Mouse (Mus musculus): ENCODE data around the gene Stac2. TPM values are rescaled to one million over a fixed set of nuclear protein-coding genes. Genes with fewer than 3 reads are reported as not detected.
A peak's percentile ranks its signal among the peaks of the same experiment; 100 is the strongest.

Stac2 gene
- 0.59 and 0.78 TPM in 2 replicates for polyA plus RNA-seq (2014; fragmentation: Nextera tagmentation; extraction: Ambion mirVana)

- H3K4me1 ChIP-seq (ENCODE audit: control insufficient read depth in 2 of 2, insufficient read depth in 2 of 2, low read length in 2 of 2) = peaks cover 14 to 31% of the 10 kb centered on the region in 2 experiments
- peak within 1 kb of the TSS; percentile 84 for H3K4me2 ChIP-seq (ENCODE audit: low read length)
- H3K27ac ChIP-seq (replicated peaks in 1 of 2; ENCODE audit: control insufficient read depth in 1 of 2, insufficient read depth in 1 of 2, low read depth in 2 of 2, low read length in 2 of 2) = no peak within 1 kb of the TSS
- H3K9ac ChIP-seq (ENCODE audit: low read length) = peak within 1 kb of the TSS; percentile 64
- ATAC-seq (ENCODE audit: insufficient number of reproducible peaks, insufficient read depth, low FRiP score, low read depth) = peak; percentile 62
- H3K27me3 ChIP-seq (ENCODE audit: control insufficient read depth, insufficient read depth, low read length) = peaks cover 46% of the 10 kb centered on the region
- H3K4me3 ChIP-seq (ENCODE audit: control insufficient read depth in 1 of 2, insufficient read depth in 1 of 2, low read depth in 1 of 2, low read length in 2 of 2) = peak within 1 kb of the TSS; percentile 51
- H3K9me3 ChIP-seq (ENCODE audit: control insufficient read depth, low read length) = no peaks in the 10 kb centered on the region
- 2% methylated on average over 39 of the region's 48 CpGs for WGBS
- no peaks in the 10 kb centered on the region for H3K36me3 ChIP-seq (ENCODE audit: control insufficient read depth, insufficient read depth, low read length)
Measured at GRCm38 (mm10) chr11:98052989-98053834, at the start of gene Stac2. Gene Stac2, minus strand, starts transcription at chr11:98053462.

GRCm38 (mm10) chr11:98101332-98101731, 48.1 kb upstream of the Stac2 start:
- no peaks in the 10 kb centered on the region for H3K9me3 ChIP-seq (ENCODE audit: control insufficient read depth, low read length)
- no peaks in the 10 kb centered on the region for H3K27me3 ChIP-seq (ENCODE audit: control insufficient read depth, insufficient read depth, low read length)
- H3K36me3 ChIP-seq (ENCODE audit: control insufficient read depth, insufficient read depth, low read length) = peaks cover 90% of the 10 kb centered on the region
- H3K27ac ChIP-seq (replicated peaks in 1 of 2; ENCODE audit: control insufficient read depth in 1 of 2, insufficient read depth in 1 of 2, low read depth in 2 of 2, low read length in 2 of 2) = no peak overlapping the region
- no peak overlapping the region for H3K9ac ChIP-seq (ENCODE audit: low read length)
- no peaks in the 10 kb centered on the region for H3K4me1 ChIP-seq (ENCODE audit: control insufficient read depth in 2 of 2, insufficient read depth in 2 of 2, low read length in 2 of 2)
- ATAC-seq (ENCODE audit: insufficient number of reproducible peaks, insufficient read depth, low FRiP score, low read depth) = no peak
- no peak overlapping the region for H3K4me3 ChIP-seq (ENCODE audit: control insufficient read depth in 1 of 2, insufficient read depth in 1 of 2, low read depth in 1 of 2, low read length in 2 of 2)
- H3K4me2 ChIP-seq (ENCODE audit: low read length) = no peak overlapping the region
- 88% methylated on average over 3 of the region's 3 CpGs for WGBS

DNA sequence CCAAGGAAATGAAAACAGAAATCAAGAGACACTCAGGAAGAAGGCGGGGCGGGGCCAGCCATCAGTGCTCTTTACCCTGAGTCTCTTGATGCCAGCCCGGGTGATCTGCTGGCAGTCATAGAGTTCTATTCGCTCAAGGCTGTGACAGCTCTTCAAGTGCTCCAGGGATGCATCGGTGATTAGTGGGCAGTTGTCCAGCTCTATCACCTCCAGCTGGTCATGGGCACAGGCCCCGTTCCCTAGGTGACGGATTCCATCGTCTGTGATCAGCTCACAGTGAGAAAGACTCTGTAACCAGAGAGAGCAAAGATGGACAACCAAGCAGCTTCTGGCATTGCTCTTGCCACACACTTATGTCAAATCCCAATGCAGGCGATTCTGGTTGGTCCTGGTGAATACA, 37.3 kb upstream of the Stac2 start:
- no peaks in the 10 kb centered on the region for H3K9me3 ChIP-seq (ENCODE audit: control insufficient read depth, low read length)
- 72% methylated on average over 9 of the region's 9 CpGs for WGBS
- H3K27ac ChIP-seq (replicated peaks in 1 of 2; ENCODE audit: control insufficient read depth in 1 of 2, insufficient read depth in 1 of 2, low read depth in 2 of 2, low read length in 2 of 2) = no peak overlapping the region
- H3K9ac ChIP-seq (ENCODE audit: low read length) = no peak overlapping the region
- H3K4me3 ChIP-seq (ENCODE audit: control insufficient read depth in 1 of 2, insufficient read depth in 1 of 2, low read depth in 1 of 2, low read length in 2 of 2) = no peak overlapping the region
- H3K4me1 ChIP-seq (ENCODE audit: control insufficient read depth in 2 of 2, insufficient read depth in 2 of 2, low read length in 2 of 2) = peaks cover 3 to 14% of the 10 kb centered on the region in 2 experiments; a peak in 2 of 4 replicates
- ATAC-seq (ENCODE audit: insufficient number of reproducible peaks, insufficient read depth, low FRiP score, low read depth) = no peak
- H3K27me3 ChIP-seq (ENCODE audit: control insufficient read depth, insufficient read depth, low read length) = no peaks in the 10 kb centered on the region
- H3K36me3 ChIP-seq (ENCODE audit: control insufficient read depth, insufficient read depth, low read length) = peaks cover 75% of the 10 kb centered on the region
- H3K4me2 ChIP-seq (ENCODE audit: low read length) = no peak overlapping the region

GRCm38 (mm10) chr11:98088224-98088623, 35.0 kb upstream of the Stac2 start:
- H3K4me2 ChIP-seq (ENCODE audit: low read length) = peak overlapping the region; percentile 27; the same call in 1 of the 2 replicates
- H3K27ac ChIP-seq (replicated peaks in 1 of 2; ENCODE audit: control insufficient read depth in 1 of 2, insufficient read depth in 1 of 2, low read depth in 2 of 2, low read length in 2 of 2) = peak overlapping the region; percentile 51 to 63; a peak in 3 of 4 replicates
- peaks cover 63% of the 10 kb centered on the region for H3K36me3 ChIP-seq (ENCODE audit: control insufficient read depth, insufficient read depth, low read length)
- 38% methylated on average over 7 of the region's 7 CpGs for WGBS
- no peaks in the 10 kb centered on the region for H3K27me3 ChIP-seq (ENCODE audit: control insufficient read depth, insufficient read depth, low read length)
- peaks cover 3 to 14% of the 10 kb centered on the region in 2 experiments; a peak in 2 of 4 replicates for H3K4me1 ChIP-seq (ENCODE audit: control insufficient read depth in 2 of 2, insufficient read depth in 2 of 2, low read length in 2 of 2)
- peak; percentile 77 for ATAC-seq (ENCODE audit: insufficient number of reproducible peaks, insufficient read depth, low FRiP score, low read depth)
- 0 out of 2 replicates have a peak overlapping the region, but pooled peaks have one; percentile 5 for H3K9ac ChIP-seq (ENCODE audit: low read length)
- H3K9me3 ChIP-seq (ENCODE audit: control insufficient read depth, low read length) = no peaks in the 10 kb centered on the region
- no peak overlapping the region for H3K4me3 ChIP-seq (ENCODE audit: control insufficient read depth in 1 of 2, insufficient read depth in 1 of 2, low read depth in 1 of 2, low read length in 2 of 2)

GRCm38 (mm10) chr11:98086574-98086973, 33.3 kb upstream of the Stac2 start:
- Histone ChIP-seq H3K27ac (replicated peaks in 1 of 2; ENCODE audit: control insufficient read depth in 1 of 2, insufficient read depth in 1 of 2, low read depth in 2 of 2, low read length in 2 of 2) (no peak overlapping the region), H3K27me3 (ENCODE audit: control insufficient read depth, insufficient read depth, low read length) (no peaks in the 10 kb centered on the region), H3K4me2 (ENCODE audit: low read length) (no peak overlapping the region), H3K9me3 (ENCODE audit: control insufficient read depth, low read length) (no peaks in the 10 kb centered on the region), H3K4me3 (ENCODE audit: control insufficient read depth in 1 of 2, insufficient read depth in 1 of 2, low read depth in 1 of 2, low read length in 2 of 2) (no peak overlapping the region), H3K9ac (ENCODE audit: low read length) (no peak overlapping the region), H3K4me1 (ENCODE audit: control insufficient read depth in 2 of 2, insufficient read depth in 2 of 2, low read length in 2 of 2) (peaks cover 3 to 14% of the 10 kb centered on the region in 2 experiments; a peak in 2 of 4 replicates), H3K36me3 (ENCODE audit: control insufficient read depth, insufficient read depth, low read length) (peaks cover 55% of the 10 kb centered on the region)
- WGBS = 69% methylated on average over 7 of the region's 7 CpGs
- no peak for ATAC-seq (ENCODE audit: insufficient number of reproducible peaks, insufficient read depth, low FRiP score, low read depth)

- H3K27me3 ChIP-seq (ENCODE audit: control insufficient read depth, insufficient read depth, low read length) = no peaks in the 10 kb centered on the region
- no peak for ATAC-seq (ENCODE audit: insufficient number of reproducible peaks, insufficient read depth, low FRiP score, low read depth)
- no peak overlapping the region for H3K4me2 ChIP-seq (ENCODE audit: low read length)
- H3K4me3 ChIP-seq (ENCODE audit: control insufficient read depth in 1 of 2, insufficient read depth in 1 of 2, low read depth in 1 of 2, low read length in 2 of 2) = no peak overlapping the region
- no peaks in the 10 kb centered on the region for H3K9me3 ChIP-seq (ENCODE audit: control insufficient read depth, low read length)
- no peak overlapping the region for H3K27ac ChIP-seq (replicated peaks in 1 of 2; ENCODE audit: control insufficient read depth in 1 of 2, insufficient read depth in 1 of 2, low read depth in 2 of 2, low read length in 2 of 2)
- H3K9ac ChIP-seq (ENCODE audit: low read length) = no peak overlapping the region
- H3K36me3 ChIP-seq (ENCODE audit: control insufficient read depth, insufficient read depth, low read length) = peaks cover 51% of the 10 kb centered on the region
- WGBS = 92% methylated on average over 9 of the region's 9 CpGs
- H3K4me1 ChIP-seq (ENCODE audit: control insufficient read depth in 2 of 2, insufficient read depth in 2 of 2, low read length in 2 of 2) = peaks cover 3 to 14% of the 10 kb centered on the region in 2 experiments; a peak in 2 of 4 replicates
Measured at GRCm38 (mm10) chr11:98086141-98086540, 32.9 kb upstream of the Stac2 start.

DNA sequence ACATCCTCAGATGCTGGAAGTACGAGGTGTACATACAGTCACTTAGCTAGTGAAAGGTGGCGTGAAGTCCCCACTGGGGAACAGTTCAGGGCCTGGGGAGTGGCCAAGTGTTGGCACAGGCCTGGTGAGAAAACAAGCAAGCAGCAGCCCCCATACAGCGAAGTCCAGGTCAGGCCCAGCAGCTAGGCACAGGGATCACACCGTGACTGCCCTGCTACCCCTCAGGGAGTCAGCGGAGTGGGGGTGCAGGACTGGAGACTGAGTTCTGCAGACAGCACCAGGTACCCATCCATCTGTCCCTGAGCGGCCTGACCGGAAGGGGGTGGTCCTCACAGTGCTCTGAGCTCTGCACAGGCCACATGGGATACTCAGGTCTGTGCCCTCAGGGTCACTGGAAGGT, 29.5 kb upstream of the Stac2 start:
- Histone ChIP-seq H3K27ac (replicated peaks in 1 of 2; ENCODE audit: control insufficient read depth in 1 of 2, insufficient read depth in 1 of 2, low read depth in 2 of 2, low read length in 2 of 2) (no peak overlapping the region), H3K9me3 (ENCODE audit: control insufficient read depth, low read length) (no peaks in the 10 kb centered on the region), H3K4me1 (ENCODE audit: control insufficient read depth in 2 of 2, insufficient read depth in 2 of 2, low read length in 2 of 2) (no peaks in the 10 kb centered on the region), H3K27me3 (ENCODE audit: control insufficient read depth, insufficient read depth, low read length) (no peaks in the 10 kb centered on the region), H3K4me2 (ENCODE audit: low read length) (no peak overlapping the region), H3K36me3 (ENCODE audit: control insufficient read depth, insufficient read depth, low read length) (peaks cover 26% of the 10 kb centered on the region; the same call in 1 of the 2 replicates), H3K4me3 (ENCODE audit: control insufficient read depth in 1 of 2, insufficient read depth in 1 of 2, low read depth in 1 of 2, low read length in 2 of 2) (no peak overlapping the region), H3K9ac (ENCODE audit: low read length) (no peak overlapping the region)
- no peak for ATAC-seq (ENCODE audit: insufficient number of reproducible peaks, insufficient read depth, low FRiP score, low read depth)
- WGBS = 83% methylated on average over 7 of the region's 7 CpGs

Data from heart, embryonic 14.5 days (tissue).